Mouse (Mus musculus): ENCODE results near the gene Snrnp70.

DNA sequence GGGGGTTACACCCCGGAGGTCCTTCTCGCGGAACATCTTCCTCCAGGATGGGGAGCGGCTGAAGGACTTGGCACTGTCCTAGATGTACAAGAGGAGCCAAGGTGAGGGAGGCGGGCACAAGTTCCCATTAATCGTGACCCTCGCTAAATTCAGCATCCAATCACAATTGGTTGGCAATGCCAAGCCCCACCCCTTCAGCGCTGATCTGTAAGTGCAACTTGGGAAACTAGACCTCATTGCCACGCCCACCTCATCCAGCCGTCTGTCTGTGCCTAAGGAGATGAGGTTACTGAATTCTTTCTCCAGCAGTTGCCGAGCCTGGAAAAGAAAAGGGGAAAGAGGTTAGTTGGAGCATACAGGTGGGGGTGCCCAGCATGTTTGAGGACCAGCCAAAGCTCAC lies 54.9 kb downstream of the Snrnp70 start:
- TF ChIP-seq CTCF (IDR thresholded peaks at IDR 0.05): no peak
- TF ChIP-seq EP300 (IDR thresholded peaks at IDR 0.05): no peak

Data from lung, postnatal 0 days (tissue).